Mouse (Mus musculus): ENCODE data around the gene Hist1h3e. TPM values are rescaled to one million over a fixed set of nuclear protein-coding genes. Genes with fewer than 3 reads are reported as not detected.
A peak's percentile ranks its signal among the peaks of the same experiment; 100 is the strongest.
"Not testable (repeated sequence)": the region's sequence is repeated elsewhere in the genome, so short reads cannot be mapped to it uniquely, and the experiment has no call there.

Gene Hist1h3e
- total RNA-seq, 2 experiments from 2014 or later = 27.2 to 218 TPM

- ATAC-seq (replicated peaks; ENCODE audit: poor library complexity, severe bottlenecking) = not testable (repeated sequence)
These were observed 19.8 kb downstream of the Hist1h3e start for GRCm38 (mm10) chr13:23542225-23542980.

DNA sequence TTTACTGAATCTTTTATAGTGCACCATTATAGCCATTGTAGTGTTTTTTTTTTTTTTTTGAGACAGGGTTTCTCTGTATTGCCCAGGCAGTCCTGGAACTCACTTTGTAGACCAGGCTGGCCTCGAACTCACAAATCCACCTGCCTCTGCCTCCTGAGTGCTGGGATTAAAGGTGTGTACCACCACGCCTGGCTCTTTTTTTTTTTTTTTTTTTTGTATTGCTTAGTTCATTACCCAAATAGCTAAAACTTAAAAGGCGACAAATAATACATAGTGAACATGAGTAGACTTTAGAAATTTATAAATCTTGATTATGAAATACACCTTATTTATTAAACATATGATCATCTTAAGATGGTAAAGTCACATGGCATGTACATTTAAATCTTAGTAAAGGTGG lies 20.7 kb downstream of the Hist1h3e start:
- ATAC-seq (replicated peaks; ENCODE audit: poor library complexity, severe bottlenecking) = no peak

DNA sequence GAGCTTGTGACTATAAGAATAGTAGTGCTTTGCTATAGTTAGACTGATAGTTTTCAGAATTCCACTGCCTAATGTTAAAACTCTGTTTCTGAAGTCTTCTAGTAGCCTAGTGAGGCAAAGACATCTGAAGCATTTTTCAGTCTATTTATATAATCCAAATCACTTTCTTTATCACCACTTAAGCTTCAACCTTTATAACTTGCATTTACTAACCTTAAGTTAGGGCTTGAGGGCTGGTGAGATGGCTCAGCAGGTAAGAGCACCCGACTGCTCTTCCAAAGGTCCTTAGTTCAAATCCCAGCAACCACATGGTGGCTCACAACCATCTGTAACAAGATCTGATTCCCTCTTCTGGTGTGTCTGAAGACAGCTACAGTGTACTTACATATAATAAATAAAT lies 22.3 kb downstream of the Hist1h3e start:
- ATAC-seq (replicated peaks; ENCODE audit: poor library complexity, severe bottlenecking) = not testable (repeated sequence)

DNA sequence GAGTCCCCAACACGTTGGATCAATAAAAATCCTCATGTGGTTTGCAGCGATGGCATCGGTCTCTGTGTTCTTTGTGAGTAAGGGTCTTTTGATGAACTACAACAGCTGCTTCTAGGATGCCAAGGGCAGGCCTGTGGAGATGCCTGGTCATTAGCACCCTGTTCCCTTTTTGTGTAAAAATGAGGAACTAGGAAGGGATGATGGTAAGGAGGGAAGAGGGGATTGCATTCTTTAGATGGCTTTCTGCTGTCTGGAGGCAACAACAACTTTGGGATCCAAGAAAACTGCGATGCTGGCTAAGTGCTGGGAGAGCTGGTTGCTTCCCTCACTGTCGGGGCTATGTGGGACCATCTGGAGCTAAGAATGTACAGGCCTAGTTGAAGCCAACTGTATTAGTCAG lies 23.9 kb downstream of the Hist1h3e start:
- ATAC-seq (replicated peaks; ENCODE audit: poor library complexity, severe bottlenecking) = peak; percentile 28

DNA sequence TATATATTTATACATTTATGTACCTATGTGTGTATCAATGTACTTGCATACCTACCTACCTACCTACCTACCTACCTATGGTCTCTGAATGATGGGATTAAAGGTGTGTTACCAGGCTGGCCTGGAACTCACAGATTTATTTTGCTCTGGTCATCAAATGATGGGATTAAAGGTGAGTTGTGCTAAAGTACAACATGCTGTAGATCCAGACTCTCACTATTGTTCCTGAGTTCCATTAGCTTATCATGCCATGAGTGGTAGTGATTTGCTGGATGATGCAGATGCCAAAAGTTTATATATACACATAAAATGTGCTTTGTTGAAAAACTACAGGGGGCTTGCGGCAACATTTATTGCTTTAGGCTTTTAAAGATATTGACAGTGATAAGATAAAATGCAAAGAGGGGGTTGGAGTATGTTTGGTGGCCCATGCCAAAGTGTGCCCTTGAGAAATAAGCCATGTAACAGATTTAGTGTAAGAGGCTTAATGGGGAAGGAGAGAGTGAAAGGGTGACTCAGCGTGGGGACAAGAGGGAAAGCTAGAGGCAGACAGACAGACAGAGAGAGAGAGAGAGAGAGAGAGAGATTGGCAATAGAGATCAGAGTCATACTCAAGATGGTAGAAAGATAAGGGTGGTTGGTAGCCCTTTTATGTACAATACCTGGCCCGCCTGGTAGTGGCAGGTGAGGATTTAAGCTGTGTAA lies 25.0 kb downstream of the Hist1h3e start:
- ATAC-seq (replicated peaks; ENCODE audit: poor library complexity, severe bottlenecking) = no peak

DNA sequence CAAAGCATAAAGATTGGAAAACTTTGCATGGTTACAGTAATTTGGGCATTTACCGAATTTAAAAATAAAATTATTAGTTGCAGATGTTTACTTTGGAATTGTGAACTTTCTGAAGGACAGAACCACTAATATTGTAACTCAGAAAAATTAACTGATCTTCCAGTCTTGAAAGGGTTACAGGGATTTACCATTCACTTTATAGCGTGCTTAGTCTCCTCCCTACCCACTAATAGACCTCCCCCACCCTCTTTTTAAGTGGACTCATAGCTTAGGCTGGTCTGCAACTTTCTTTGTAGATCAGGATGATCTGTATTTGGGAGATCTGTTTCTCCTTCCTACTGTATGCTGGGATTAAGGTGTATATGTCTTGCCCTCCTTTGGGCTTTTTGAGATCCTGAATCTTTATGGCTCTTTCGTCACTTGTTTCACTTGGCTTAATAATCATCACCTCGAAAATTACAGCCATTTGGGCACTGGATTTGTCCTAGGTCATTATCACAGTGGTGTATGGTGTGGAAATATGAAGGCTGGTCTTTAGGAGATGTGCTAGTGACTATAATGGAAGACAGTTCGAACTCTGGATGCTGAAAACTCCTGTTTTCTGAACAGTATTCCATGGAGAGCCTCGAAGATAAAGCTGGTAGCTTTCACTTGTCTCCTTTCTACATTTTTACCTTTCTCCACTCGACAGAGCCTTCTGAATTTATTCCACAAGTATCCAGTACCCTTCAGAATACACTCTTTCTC lies 25.9 kb downstream of the Hist1h3e start:
- no peak for ATAC-seq (replicated peaks; ENCODE audit: poor library complexity, severe bottlenecking)

GRCm38 (mm10) chr13:23535137-23536075 lies 26.8 kb downstream of the Hist1h3e start, which contains the start of gene Hist1h3g:
Gene Hist1h3g (plus strand): TSS chr13:23535422.
- peak; percentile 65 for ATAC-seq (replicated peaks; ENCODE audit: poor library complexity, severe bottlenecking)

- peak; percentile 7; the same call in 1 of the 2 replicates for ATAC-seq (replicated peaks; ENCODE audit: poor library complexity, severe bottlenecking)
These were observed 27.6 kb downstream of the Hist1h3e start for GRCm38 (mm10) chr13:23534368-23535131.

GRCm38 (mm10) chr13:23533560-23534367 lies 28.4 kb downstream of the Hist1h3e start, which contains the start of gene Hist1h2af:
Gene Hist1h2af (plus strand): TSS chr13:23533906.
- ATAC-seq (replicated peaks; ENCODE audit: poor library complexity, severe bottlenecking) = peak; percentile 28

DNA sequence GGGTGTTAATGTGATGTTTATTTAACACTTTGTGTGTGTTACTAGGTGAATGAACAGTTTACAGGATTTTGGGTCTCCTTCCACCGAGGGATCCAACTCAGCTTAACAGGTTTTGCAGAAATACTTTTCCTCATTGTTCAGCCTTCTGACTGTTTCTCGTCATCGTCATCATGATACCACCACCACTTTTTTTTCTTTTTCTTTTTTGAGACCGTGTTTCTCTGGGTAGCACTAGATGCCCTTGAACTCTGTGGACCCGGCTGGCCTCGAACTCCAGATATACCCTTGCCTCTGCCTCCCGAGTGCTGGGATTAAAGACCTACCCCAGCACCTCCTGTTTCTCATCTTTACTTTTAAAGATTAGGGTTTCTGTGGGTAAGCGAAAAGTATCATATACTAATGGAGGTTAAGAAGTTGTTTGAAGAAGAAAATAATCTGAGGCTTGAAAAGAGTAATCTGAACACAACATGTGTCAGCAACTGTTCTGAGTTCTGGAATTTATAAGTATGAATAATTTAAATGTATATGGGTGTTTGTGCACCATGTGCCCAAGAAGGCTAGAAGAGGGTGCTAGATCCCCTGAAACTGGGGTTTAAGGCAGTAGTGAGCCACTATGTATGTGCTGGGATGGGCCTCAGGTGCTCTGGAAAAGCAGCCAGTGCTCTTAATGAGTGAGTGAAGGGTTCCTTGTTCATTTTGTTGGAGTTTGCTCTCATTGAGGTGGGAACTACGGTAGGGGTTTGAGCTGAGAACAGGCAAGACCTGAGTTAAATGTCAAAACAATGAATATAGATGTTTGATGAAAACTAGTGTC lies 29.7 kb downstream of the Hist1h3e start:
- ATAC-seq (replicated peaks; ENCODE audit: poor library complexity, severe bottlenecking) = no peak

- ATAC-seq (replicated peaks; ENCODE audit: poor library complexity, severe bottlenecking) = peak; percentile 62
These were observed 31.0 kb downstream of the Hist1h3e start, which contains the start of gene Hist1h4h for GRCm38 (mm10) chr13:23530901-23531875. Gene Hist1h4h (plus strand): TSS chr13:23531050.

- no peak for ATAC-seq (replicated peaks; ENCODE audit: poor library complexity, severe bottlenecking)
These were observed 31.8 kb downstream of the Hist1h3e start for GRCm38 (mm10) chr13:23530181-23530900.

DNA sequence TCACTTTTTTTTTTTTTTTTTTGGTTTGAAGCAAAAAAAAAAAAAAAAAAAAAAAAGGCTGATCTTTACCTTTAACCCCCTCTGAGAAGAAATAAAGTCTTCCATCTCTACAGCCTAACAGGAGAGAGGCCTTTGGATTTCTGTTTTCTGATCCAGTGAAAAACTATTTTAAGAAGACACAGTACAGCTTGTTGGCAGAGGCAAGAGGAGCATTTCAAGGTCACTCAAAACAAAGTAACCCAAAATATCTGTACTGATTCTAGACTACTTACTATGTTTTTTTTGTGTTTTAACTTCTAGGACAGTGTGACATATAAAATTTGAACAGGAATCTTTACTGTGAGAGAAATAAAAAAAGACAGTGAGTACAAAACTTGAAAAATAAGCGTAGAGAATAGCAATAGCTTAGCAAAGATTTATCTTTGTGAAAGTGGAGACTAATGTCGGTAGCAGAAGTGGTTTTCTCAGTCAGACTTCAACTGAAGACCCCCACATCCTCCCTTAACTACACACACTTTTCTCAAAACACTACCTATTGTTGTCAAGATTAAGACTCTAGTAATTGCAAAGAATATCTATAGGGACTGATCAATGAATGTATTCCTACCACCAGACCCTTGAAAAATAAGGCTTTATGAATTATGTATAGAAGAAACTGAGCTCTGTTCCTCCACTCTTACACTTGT lies 32.5 kb downstream of the Hist1h3e start:
- no peak for ATAC-seq (replicated peaks; ENCODE audit: poor library complexity, severe bottlenecking)

DNA sequence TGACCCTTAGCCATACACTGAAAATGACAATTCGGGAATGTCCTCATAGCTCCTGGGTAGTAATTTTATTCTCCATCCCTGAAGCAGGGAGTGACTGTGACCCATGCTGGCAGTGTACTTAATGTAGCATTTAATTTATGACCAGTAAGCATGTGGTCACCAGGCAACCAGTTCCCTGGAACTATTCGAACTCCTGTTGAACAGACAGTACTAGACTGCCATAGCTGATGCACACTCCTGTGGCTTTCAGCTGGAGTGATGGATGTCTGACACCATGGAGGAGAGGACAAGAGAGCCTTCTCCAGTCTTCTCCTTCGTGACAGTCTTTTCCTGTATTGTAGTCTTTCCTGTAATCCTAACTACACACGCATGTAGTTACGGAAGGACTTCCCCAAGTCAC lies 33.2 kb downstream of the Hist1h3e start:
- ATAC-seq (replicated peaks; ENCODE audit: poor library complexity, severe bottlenecking) = no peak

- peak; percentile 35 for ATAC-seq (replicated peaks; ENCODE audit: poor library complexity, severe bottlenecking)
These were observed 35.9 kb downstream of the Hist1h3e start for GRCm38 (mm10) chr13:23526312-23526711.

Data from granulocyte monocyte progenitor cell, adult 5-6 weeks (primary cell).